Comparison of ENCODE assay signal across 9 mouse cellular contexts in the genomic region with DNA sequence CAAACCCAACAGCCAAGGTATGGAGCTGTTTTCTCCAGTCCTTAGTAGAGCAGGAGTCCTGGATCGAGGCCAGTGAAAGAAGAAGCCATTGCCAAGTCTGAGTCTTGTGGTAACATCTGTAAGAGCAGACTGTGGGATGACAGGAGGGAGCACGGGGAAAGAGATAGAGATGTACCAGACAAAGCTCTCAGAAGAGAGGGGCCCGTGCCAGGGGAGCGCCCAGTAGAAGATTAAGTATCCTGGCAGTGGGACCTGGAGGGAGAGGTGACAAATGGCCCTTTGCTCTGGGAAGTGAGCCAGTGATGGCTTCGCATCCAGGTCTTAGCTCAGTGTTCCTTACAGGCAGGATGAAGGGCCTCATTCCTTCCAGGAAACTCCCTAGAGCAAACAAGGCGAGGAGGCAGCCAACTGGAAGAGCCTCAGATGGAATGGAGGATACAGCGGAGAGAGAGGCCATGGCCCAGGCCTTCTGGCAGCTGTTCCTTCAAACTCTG.
DNase-seq lines count a peak whose midpoint lies in the region; ATAC-seq lines count a peak whose summit lies in the region.
"Had no signal": no experiment of that assay in that cellular context is flagged by ENCODE, and none has a peak within 500 bp of the region (broad histone marks: within the 10 kb centered on the region; RNA-seq: fewer than 3 reads in every experiment).

No protein-coding gene starts in this region.

- no peak for ATAC-seq in midbrain, embryonic 11.5 days (ENCODE audit: low FRiP score)

- peak; percentile 83 for DNase-seq in left cerebral cortex, postnatal 4 days
- DNase-seq in left cerebral cortex, adult 18-20 months (ENCODE audit: low spot score in 2 of 2) = no peak
- peak; percentile 81 to 92 for DNase-seq in cerebellum, postnatal 14 days
- DNase-seq in heart, postnatal 4 days = peak; percentile 66
- DNase-seq in lung, postnatal 25 days (ENCODE audit: low spot score) = peak; percentile 45
- no peak for DNase-seq in midbrain, embryonic 11.5 days (ENCODE audit: low spot score, missing footprints)
- DNase-seq in spleen, postnatal 36 days (ENCODE audit: low spot score in 2 of 2) = no peak
- DNase-seq in spleen, adult 18-20 months = no peak

- H3K4me1 ChIP-seq in midbrain, embryonic 11.5 days (ENCODE audit: control insufficient read depth, insufficient read depth, low read length) = no peaks in the 10 kb centered on the region; the same call in 1 of the 2 replicates
- H3K4me1 ChIP-seq: megakaryocyte, embryonic 14.5 days had no signal

- no peak overlapping the region for H3K4me2 ChIP-seq in midbrain, embryonic 11.5 days

- no peak overlapping the region for H3K27ac ChIP-seq in midbrain, embryonic 11.5 days (ENCODE audit: low read depth, low read length)

- no peaks in the 10 kb centered on the region for H3K9me3 ChIP-seq in midbrain, embryonic 11.5 days (ENCODE audit: control insufficient read depth, low read length)

- no peaks in the 10 kb centered on the region for H3K27me3 ChIP-seq in midbrain, embryonic 11.5 days (ENCODE audit: control insufficient read depth, insufficient read depth, low read length)
- H3K27me3 ChIP-seq: megakaryocyte, embryonic 14.5 days had no signal

- WGBS in midbrain, embryonic 11.5 days = 85% methylated on average over 7 of the region's 7 CpGs

- H3K4me3 ChIP-seq in midbrain, embryonic 11.5 days (ENCODE audit: low read depth, low read length) = no peak overlapping the region
- H3K4me3 ChIP-seq: megakaryocyte, embryonic 14.5 days had no signal

- H3K9ac ChIP-seq in midbrain, embryonic 11.5 days (ENCODE audit: low read length) = no peak overlapping the region

- H3K36me3 ChIP-seq in midbrain, embryonic 11.5 days (ENCODE audit: control insufficient read depth, insufficient read depth, low read length) = no peaks in the 10 kb centered on the region

- intact Hi-C loops in left cerebral cortex, postnatal 4 days (cut with DNase I) = no loop called here

Comparison
In these comparisons a context has a peak if more than half of its experiments do, and no peak if none do; other contexts are left out.
1. DNase-seq: peak in left cerebral cortex, postnatal 4 days (single experiment), cerebellum, postnatal 14 days (2 of 2), heart, postnatal 4 days (single experiment) and lung, postnatal 25 days (single experiment); none in left cerebral cortex, adult 18-20 months (0 of 2), midbrain, embryonic 11.5 days (single experiment), spleen, postnatal 36 days (0 of 2) and spleen, adult 18-20 months (0 of 2).